Mouse (Mus musculus) cerebellum, adult (tissue): ENCODE data around the gene Ddx20.
"Not testable (repeated sequence)": the region's sequence is repeated elsewhere in the genome, so short reads cannot be mapped to it uniquely, and the experiment has no call there.

ENCODE experiments used
- ATAC-seq: cut with Nextera tagmentation; 2 replicates; pipeline ENCODE4 v1.9.2; 2017; ENCODE audit warnings: mild to moderate bottlenecking, moderate library complexity, mixed read lengths; ENCODE audit not compliant: insufficient number of reproducible peaks, low FRiP score, low TSS enrichment

Ddx20 gene

DNA sequence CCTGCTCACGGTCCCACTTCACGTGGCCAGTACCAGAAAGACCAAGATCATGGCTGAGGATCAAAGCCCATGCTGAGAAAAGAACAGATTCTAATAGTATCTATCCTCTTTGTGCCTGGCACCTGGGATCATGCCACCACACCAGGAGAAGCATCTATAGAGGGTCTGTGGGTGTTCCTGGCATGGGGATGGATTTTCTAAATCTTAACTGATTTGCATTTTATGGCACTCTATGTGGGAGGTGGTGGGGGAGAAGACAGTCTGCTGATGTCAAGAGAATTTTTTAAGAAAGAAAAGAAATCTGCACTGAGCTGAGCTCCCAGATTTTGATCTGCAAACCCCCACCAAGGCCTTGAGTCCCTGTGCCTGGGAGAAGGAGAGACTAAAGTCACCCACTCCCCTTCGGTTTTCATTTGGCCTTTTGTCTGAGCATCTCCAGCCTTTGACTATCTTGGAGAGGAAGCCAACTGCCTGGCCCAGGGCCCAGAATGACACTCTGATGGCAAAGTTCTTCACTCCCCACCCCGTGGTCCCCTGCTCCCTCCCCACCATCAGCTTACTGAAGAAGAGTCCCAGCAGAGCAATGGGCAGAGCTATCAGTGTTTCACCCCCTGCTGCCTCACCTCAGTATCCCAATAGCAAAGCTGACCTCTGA lies 19.1 kb upstream of the Ddx20 start:
- no peak for ATAC-seq

DNA sequence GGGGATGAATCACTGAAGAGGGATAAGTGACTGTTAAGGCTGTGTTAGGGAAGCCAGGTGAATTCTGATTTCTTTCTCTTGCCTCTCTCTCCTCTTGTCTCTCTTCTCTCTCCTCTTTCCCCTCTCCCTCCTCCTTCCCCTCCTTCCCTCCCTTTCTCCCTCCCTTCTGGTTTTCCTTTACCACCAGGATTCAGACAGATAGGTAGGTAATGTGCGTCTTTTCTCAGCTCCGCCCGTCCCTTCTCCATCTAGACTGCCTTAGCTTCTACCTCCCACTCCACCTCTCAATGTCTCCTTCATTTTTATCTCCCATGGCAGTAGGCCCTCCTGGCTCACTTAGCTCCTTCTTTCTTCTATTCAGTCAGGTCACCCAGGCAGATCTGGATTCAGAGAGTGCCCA lies 18.2 kb upstream of the Ddx20 start:
- ATAC-seq = 0 out of 2 replicates have a peak, but pooled peaks have one; percentile 1

- peak; percentile 77 for ATAC-seq
Measured at GRCm38 (mm10) chr3:105705061-105705549, 17.7 kb upstream of the Ddx20 start.

- peak; percentile 94 for ATAC-seq
Measured at GRCm38 (mm10) chr3:105704031-105705008, 16.9 kb upstream of the Ddx20 start, which contains the start of gene Inka2. Gene Inka2 (plus strand): TSS chr3:105704599.

GRCm38 (mm10) chr3:105703571-105703970 lies 16.2 kb upstream of the Ddx20 start:
- ATAC-seq = no peak

- ATAC-seq = no peak
Measured at GRCm38 (mm10) chr3:105701399-105701798, 14.0 kb upstream of the Ddx20 start.

- ATAC-seq = not testable (repeated sequence)
Measured at GRCm38 (mm10) chr3:105700786-105701185, 13.4 kb upstream of the Ddx20 start.

DNA sequence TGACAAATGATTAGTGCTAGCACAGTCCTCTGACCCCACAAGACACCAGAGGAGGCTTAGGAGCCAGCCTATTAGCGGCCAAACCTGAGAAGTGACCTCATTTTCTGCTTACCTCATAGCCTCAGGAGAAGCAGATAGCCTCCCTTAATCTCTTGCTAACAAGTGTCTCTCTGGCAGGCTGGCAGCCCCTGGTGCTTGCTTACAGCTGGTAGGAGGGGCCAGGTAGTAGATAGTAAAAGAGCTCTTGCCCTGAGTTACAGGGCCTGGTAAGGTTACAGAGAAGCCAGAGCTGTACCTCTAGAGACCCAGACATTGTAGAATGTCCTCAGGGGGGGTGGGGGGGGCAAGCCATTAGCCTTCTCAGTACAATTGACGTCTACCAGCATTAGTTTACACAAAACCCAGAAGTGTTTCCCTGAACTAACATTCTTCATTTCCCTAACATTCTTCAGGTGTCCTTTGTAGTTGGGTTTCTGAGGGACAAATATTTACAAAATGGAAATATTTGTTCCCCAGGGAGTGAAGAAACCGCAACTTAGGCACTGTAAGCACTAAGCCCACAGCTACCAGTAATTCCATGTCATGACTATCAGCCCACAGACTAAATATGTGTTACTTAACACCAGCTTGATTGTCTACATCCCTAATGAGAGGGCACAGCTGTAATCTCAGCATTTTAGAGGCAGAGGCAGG lies 12.0 kb upstream of the Ddx20 start:
- no peak for ATAC-seq

DNA sequence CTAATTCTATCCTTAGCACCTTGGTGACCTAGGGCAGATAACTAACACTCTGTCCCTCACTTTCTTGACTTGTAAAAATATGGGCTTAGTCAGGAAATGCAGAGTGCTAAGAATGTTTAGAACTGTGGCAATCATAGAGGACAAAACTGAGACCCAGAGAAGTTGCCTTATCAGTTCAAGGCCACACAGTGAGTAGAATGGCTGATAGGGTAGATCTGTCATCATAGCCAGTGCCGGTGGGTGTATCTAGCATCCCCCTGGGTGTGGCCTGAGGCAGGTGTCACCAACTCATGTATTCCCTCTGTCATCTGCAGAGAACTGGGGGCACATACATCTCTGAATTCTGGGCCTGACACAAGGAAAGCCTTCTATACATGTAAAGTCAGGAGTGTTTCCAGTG lies 10.9 kb upstream of the Ddx20 start:
- ATAC-seq = no peak

DNA sequence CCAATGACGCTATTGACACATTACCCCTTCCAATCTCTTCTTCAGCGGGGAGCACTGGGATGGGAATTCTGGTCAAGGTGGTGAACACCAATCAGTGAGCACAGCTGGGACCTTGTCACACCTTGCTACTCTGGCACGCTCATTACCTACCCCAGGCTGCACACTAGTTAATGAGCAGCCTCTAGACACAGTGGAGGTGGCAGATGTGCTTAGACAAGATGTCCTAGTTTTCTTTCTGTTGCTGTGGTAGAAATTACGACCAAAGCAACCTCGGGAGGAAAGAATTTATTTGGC lies 9.7 kb upstream of the Ddx20 start:
- 0 out of 2 replicates have a peak, but pooled peaks have one; percentile 8 for ATAC-seq

DNA sequence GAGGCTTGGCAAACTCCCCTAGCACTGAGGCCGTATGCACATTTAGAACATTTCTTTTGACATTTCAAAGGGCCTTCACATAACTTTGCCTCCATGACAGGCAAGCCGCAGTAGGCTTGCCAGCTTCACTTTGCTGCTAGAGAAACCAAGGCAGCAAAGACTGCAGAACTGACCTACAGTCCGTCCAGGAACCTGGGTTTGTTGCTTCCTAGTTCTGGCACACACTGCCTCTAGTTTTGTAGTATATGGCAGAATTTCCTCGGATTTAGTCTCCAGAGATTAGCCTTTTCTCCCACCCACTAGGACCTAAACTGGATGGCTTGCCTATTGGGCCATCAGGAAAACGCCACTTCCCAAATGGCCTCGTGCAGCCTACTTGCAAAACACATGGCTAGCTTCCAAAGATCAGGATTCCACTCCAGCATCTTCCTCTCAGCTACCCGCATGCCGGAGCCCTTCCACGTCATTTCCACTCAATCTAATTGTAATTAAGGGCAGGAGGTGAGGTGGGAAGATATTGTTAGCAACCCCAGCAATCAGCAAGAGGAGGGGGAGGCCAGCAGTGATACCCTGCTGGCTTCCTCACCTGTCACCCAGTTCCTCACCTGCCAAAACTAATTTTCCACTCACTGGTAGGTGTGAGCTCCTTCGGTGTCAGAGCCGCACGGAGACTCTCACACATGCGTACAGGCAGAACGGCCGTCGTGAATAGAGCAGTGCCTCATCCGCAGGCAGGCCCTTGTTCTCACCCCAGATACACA lies 9.2 kb upstream of the Ddx20 start:
- ATAC-seq = 0 out of 2 replicates have a peak, but pooled peaks have one; percentile 34

- ATAC-seq = peak; percentile 65
Measured at GRCm38 (mm10) chr3:105695476-105696386, 8.4 kb upstream of the Ddx20 start.

GRCm38 (mm10) chr3:105693327-105694080 lies 6.1 kb upstream of the Ddx20 start:
- ATAC-seq = no peak

DNA sequence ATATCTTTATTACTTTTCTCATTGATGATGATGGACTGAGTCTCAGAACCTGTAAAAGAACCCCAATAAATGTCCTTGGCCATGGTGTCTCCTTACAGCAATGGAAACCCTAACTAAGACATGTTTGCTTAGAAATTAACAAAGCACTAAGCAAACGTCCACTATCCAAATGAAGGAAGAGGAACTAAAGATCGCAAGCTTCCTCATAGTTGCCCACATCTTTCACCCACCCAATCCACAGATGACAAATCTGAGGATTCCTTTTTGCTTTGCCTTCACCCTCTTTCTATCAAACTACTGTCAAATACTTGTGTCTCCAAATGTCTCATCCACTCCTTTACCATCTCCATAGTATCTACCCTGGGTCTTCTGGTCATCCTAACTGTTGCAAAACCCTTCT lies 1.2 kb upstream of the Ddx20 start:
- no peak for ATAC-seq

DNA sequence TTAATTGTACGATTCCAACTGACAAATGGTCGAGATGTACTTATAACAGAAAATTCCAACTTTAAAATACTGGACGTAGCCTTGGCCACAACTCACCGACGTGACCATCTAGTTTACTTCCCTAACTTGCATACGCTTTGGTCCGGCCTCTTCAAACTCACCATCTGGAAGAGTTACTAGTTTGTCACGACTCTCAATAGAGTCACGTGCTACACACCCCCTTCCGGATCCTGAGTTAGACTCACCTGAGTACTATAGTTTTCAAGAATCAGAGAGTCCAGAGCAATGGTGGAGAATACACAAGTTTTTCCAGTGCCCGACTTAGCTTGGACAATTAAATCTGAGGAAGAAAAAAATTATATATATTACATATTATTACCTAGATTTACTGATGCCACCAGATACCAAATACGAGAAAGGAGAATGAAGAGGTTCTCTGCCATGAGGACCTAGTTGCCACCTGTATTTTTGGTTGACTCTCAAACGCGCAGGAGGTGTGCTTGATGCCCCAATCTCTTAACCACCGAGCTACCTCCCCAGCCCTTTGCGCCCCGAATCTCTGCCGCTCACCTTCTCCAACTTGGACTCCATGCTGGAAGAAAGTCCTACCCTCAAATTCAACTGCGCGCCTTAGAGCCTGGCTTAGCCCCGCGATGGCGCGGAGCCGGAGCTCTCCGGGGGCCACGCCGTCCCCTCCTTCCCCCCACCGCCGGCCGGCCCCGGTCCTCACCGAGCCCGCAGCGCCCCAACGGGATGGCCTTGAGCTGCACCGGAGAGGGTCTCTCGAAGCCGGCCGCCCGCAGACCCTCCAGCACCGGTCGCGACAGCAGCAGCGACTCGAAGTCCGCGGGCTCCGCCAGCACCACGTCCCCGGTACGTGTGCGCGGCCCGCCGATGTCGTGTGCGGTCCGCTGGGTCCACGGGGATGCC lies 715 bp downstream of the Ddx20 start:
- no peak; the same call in 1 of the 2 replicates for ATAC-seq

- no peak for ATAC-seq
Measured at GRCm38 (mm10) chr3:105680346-105680745, 7.0 kb downstream of the Ddx20 start.

- no peak for ATAC-seq
Measured at GRCm38 (mm10) chr3:105675932-105676331, 11.4 kb downstream of the Ddx20 start.
